Mouse (Mus musculus) liver, embryonic 13.5 days (tissue): ENCODE data around the gene Gm10097. TPM values are rescaled to one million over a fixed set of nuclear protein-coding genes. Genes with fewer than 3 reads are reported as not detected.

Source experiments
- ATAC-seq: fragments of 200-750 bp; cut with Nextera tagmentation; 2 replicates; pipeline ENCODE4 v1.8.0; 2017; ENCODE audit warnings: low read depth, mild to moderate bottlenecking, moderate number of reproducible peaks, moderate library complexity
- DNase-seq: peaks from one replicate; pipeline ENCODE4 v3.0.0; 2022
- H3K27ac ChIP-seq: fragments of 300-500 bp; sonication (generic); 2 replicates; pipeline ENCODE4 v1.5.1; 2015; ENCODE audit warnings: moderate library complexity, mild to moderate bottlenecking, inconsistent platforms
- H3K27me3 ChIP-seq: fragments of 300-500 bp; sonication (generic); 2 replicates; pipeline ENCODE4 v1.6.1; 2015; ENCODE audit warnings: mild to moderate bottlenecking, inconsistent platforms
- H3K36me3 ChIP-seq: fragments of 300-500 bp; sonication (generic); 2 replicates; pipeline ENCODE4 v1.6.1; 2015; ENCODE audit warnings: mild to moderate bottlenecking, inconsistent platforms
- H3K4me1 ChIP-seq: fragments of 300-500 bp; sonication (generic); replicated peaks from 2 replicates; pipeline ENCODE4 v1.6.1; 2015; ENCODE audit warnings: inconsistent platforms
- H3K4me2 ChIP-seq: fragments of 300-500 bp; sonication (generic); 2 replicates; pipeline ENCODE4 v1.6.1; 2015; ENCODE audit warnings: inconsistent platforms, mild to moderate bottlenecking, moderate library complexity
- H3K4me3 ChIP-seq: fragments of 300-500 bp; sonication (generic); replicated peaks from 2 replicates; pipeline ENCODE4 v1.5.1; 2015; ENCODE audit warnings: mild to moderate bottlenecking, inconsistent platforms
- H3K9ac ChIP-seq: fragments of 300-500 bp; sonication (generic); 2 replicates; pipeline ENCODE4 v1.6.1; 2015; ENCODE audit warnings: mild to moderate bottlenecking, inconsistent platforms
- H3K9me3 ChIP-seq: fragments of 300-500 bp; sonication (generic); replicated peaks from 2 replicates; pipeline ENCODE4 v1.6.1; 2016; ENCODE audit warnings: inconsistent platforms
- WGBS: fragments of 180-500 bp; shearing (Covaris S2); methylation state at CpG from one replicate; pipeline ENCODE4 v1.1.7; 2015; ENCODE audit not compliant: insufficient replicate concordance; 5-methylcytosine and 5-hydroxymethylcytosine counted together
- polyA plus RNA-seq: library from polyadenylated mRNA; unstranded; fragments of >200 nt; fragmentation: Nextera tagmentation; extraction: Ambion mirVana; gene quantifications from 2 replicates; pipeline ENCODE4 v1.2.1, GENCODE M21; 2015

Gm10097 gene
- polyA plus RNA-seq, 1 experiment from 2014 or later: not detected

- Histone ChIP-seq H3K4me1 (no peaks in the 10 kb centered on the region), H3K27me3 (no peaks in the 10 kb centered on the region), H3K9ac (no peak overlapping the region), H3K27ac (no peak overlapping the region), H3K4me3 (no peak overlapping the region), H3K36me3 (no peaks in the 10 kb centered on the region), H3K4me2 (no peak overlapping the region), H3K9me3 (no peaks in the 10 kb centered on the region)
- ATAC-seq (no peak), DNase-seq (no peak)
- WGBS: 64% methylated on average over 5 of the region's 5 CpGs
These were observed 16.8 kb downstream of the Gm10097 start for GRCm38 (mm10) chr10:5085792-5086191.

GRCm38 (mm10) chr10:5086329-5086728, 17.3 kb downstream of the Gm10097 start:
- WGBS: 79% methylated on average over 6 of the region's 6 CpGs
- DNase-seq (no peak), ATAC-seq (no peak)
- Histone ChIP-seq H3K27me3 (no peaks in the 10 kb centered on the region), H3K4me3 (no peak overlapping the region), H3K9ac (no peak overlapping the region), H3K4me1 (no peaks in the 10 kb centered on the region), H3K36me3 (no peaks in the 10 kb centered on the region), H3K9me3 (no peaks in the 10 kb centered on the region), H3K4me2 (no peak overlapping the region), H3K27ac (no peak overlapping the region)

GRCm38 (mm10) chr10:5087336-5087735, 18.3 kb downstream of the Gm10097 start:
- 69% methylated on average over 7 of the region's 7 CpGs for WGBS

GRCm38 (mm10) chr10:5089133-5089532, 20.1 kb downstream of the Gm10097 start:
- DNase-seq (no peak), ATAC-seq (no peak)
- 78% methylated on average over 4 of the region's 4 CpGs for WGBS
- Histone ChIP-seq H3K9me3 (no peaks in the 10 kb centered on the region), H3K4me3 (no peak overlapping the region), H3K9ac (no peak overlapping the region), H3K27me3 (no peaks in the 10 kb centered on the region), H3K27ac (no peak overlapping the region), H3K4me2 (no peak overlapping the region), H3K36me3 (no peaks in the 10 kb centered on the region), H3K4me1 (no peaks in the 10 kb centered on the region)

More at GRCm38 (mm10) chr10:5087336-5087735, 18.3 kb downstream of the Gm10097 start:
- Histone ChIP-seq H3K9me3 (no peaks in the 10 kb centered on the region), H3K4me2 (no peak overlapping the region), H3K4me3 (no peak overlapping the region), H3K27ac (no peak overlapping the region), H3K36me3 (no peaks in the 10 kb centered on the region), H3K27me3 (no peaks in the 10 kb centered on the region), H3K4me1 (no peaks in the 10 kb centered on the region), H3K9ac (no peak overlapping the region)
- ATAC-seq: no peak
- no peak for DNase-seq

- Histone ChIP-seq H3K9me3 (no peaks in the 10 kb centered on the region), H3K4me2 (no peak overlapping the region), H3K27ac (no peak overlapping the region), H3K27me3 (no peaks in the 10 kb centered on the region), H3K4me1 (no peaks in the 10 kb centered on the region), H3K4me3 (no peak overlapping the region), H3K36me3 (peaks cover 11% of the 10 kb centered on the region), H3K9ac (no peak overlapping the region)
- 81% methylated on average over 10 of the region's 10 CpGs for WGBS
- DNase-seq (no peak), ATAC-seq (no peak)
These were observed 28.2 kb downstream of the Gm10097 start for GRCm38 (mm10) chr10:5096996-5097753.

GRCm38 (mm10) chr10:5097754-5098137, 28.8 kb downstream of the Gm10097 start:
- DNase-seq: no peak
- Histone ChIP-seq H3K9ac (no peak overlapping the region), H3K36me3 (peaks cover 11% of the 10 kb centered on the region), H3K4me3 (no peak overlapping the region), H3K4me2 (no peak overlapping the region), H3K27me3 (no peaks in the 10 kb centered on the region), H3K4me1 (no peaks in the 10 kb centered on the region), H3K27ac (no peak overlapping the region), H3K9me3 (no peaks in the 10 kb centered on the region)
- ATAC-seq: no peak
- WGBS: 54% methylated on average over 2 of the region's 2 CpGs

GRCm38 (mm10) chr10:5110773-5111172, 41.8 kb downstream of the Gm10097 start:
- no peak for DNase-seq
- no peak for ATAC-seq
- H3K9me3 ChIP-seq: no peaks in the 10 kb centered on the region
- 81% methylated on average over 5 of the region's 5 CpGs for WGBS
- H3K27me3 ChIP-seq: no peaks in the 10 kb centered on the region
- no peaks in the 10 kb centered on the region for H3K4me1 ChIP-seq
- no peak overlapping the region for H3K27ac ChIP-seq
- no peak overlapping the region for H3K9ac ChIP-seq
- H3K4me2 ChIP-seq: no peak overlapping the region
- H3K4me3 ChIP-seq: no peak overlapping the region
- peaks cover 34% of the 10 kb centered on the region for H3K36me3 ChIP-seq

GRCm38 (mm10) chr10:5116155-5116554, 47.2 kb downstream of the Gm10097 start:
- H3K27me3 ChIP-seq: no peaks in the 10 kb centered on the region

GRCm38 (mm10) chr10:5116720-5117119, 47.7 kb downstream of the Gm10097 start:
- Histone ChIP-seq H3K9ac (no peak overlapping the region), H3K9me3 (no peaks in the 10 kb centered on the region), H3K4me1 (no peaks in the 10 kb centered on the region), H3K27ac (no peak overlapping the region), H3K27me3 (no peaks in the 10 kb centered on the region), H3K4me2 (no peak overlapping the region), H3K4me3 (no peak overlapping the region), H3K36me3 (peaks cover 28% of the 10 kb centered on the region)
- ATAC-seq: no peak
- DNase-seq: no peak
- WGBS: 72% methylated on average over 6 of the region's 6 CpGs

More at GRCm38 (mm10) chr10:5116155-5116554, 47.2 kb downstream of the Gm10097 start:
- H3K4me1 ChIP-seq: no peaks in the 10 kb centered on the region
- no peak overlapping the region for H3K9ac ChIP-seq
- WGBS: 70% methylated on average over 5 of the region's 5 CpGs
- no peak for ATAC-seq
- no peak overlapping the region for H3K27ac ChIP-seq
- H3K4me2 ChIP-seq: no peak overlapping the region
- H3K4me3 ChIP-seq: no peak overlapping the region
- no peak for DNase-seq
- no peaks in the 10 kb centered on the region for H3K9me3 ChIP-seq
- peaks cover 28% of the 10 kb centered on the region for H3K36me3 ChIP-seq
